Mouse (Mus musculus): ENCODE results near the gene Tcl1. TPM values are rescaled to one million over a fixed set of nuclear protein-coding genes. Genes with fewer than 3 reads are reported as not detected.
"Not testable (repeated sequence)": the region's sequence is repeated elsewhere in the genome, so short reads cannot be mapped to it uniquely, and the experiment has no call there.

The Tcl1 gene
- polyA plus RNA-seq, 2 experiments = not detected

- not testable (repeated sequence) for ATAC-seq (ENCODE audit: insufficient read depth); H3K9me3 ChIP-seq (ENCODE audit: control insufficient read depth, low read length); H3K27ac ChIP-seq; H3K4me2 ChIP-seq (ENCODE audit: low read depth); H3K4me1 ChIP-seq (replicated peaks; ENCODE audit: control insufficient read depth in 2 of 2, insufficient read depth in 2 of 2, low read length in 1 of 2); H3K4me3 ChIP-seq (ENCODE audit: insufficient read depth in 1 of 2, low read depth in 2 of 2, low read length in 2 of 2); H3K27me3 ChIP-seq (ENCODE audit: control insufficient read depth, insufficient read depth, low read length); H3K36me3 ChIP-seq (replicated peaks; ENCODE audit: control insufficient read depth, insufficient read depth, low read depth); H3K9ac ChIP-seq (replicated peaks); DNase-seq (ENCODE audit: low read depth in 3 of 3, low spot score in 3 of 3)
- peak; percentile 67 for TF ChIP-seq CTCF (IDR thresholded peaks at IDR 0.05; ENCODE audit: low read depth)
- 10% methylated on average over 2 of the region's 2 CpGs for WGBS (ENCODE audit: insufficient replicate concordance)
Observed at GRCm38 (mm10) chr12:105174318-105174717, 48.3 kb downstream of the Tcl1 start.

- no peak overlapping the region for H3K27ac ChIP-seq
- no peaks in the 10 kb centered on the region for H3K4me1 ChIP-seq (replicated peaks; ENCODE audit: control insufficient read depth in 2 of 2, insufficient read depth in 2 of 2, low read length in 1 of 2)
- ATAC-seq (ENCODE audit: insufficient read depth) = no peak
- H3K9ac ChIP-seq (replicated peaks) = no peak overlapping the region
- H3K4me2 ChIP-seq (ENCODE audit: low read depth) = no peak overlapping the region
- no peak overlapping the region for H3K4me3 ChIP-seq (ENCODE audit: insufficient read depth in 1 of 2, low read depth in 2 of 2, low read length in 2 of 2)
- TF ChIP-seq EP300 (IDR thresholded peaks at IDR 0.05; ENCODE audit: low read depth) = no peak
- no peak for TF ChIP-seq CTCF (IDR thresholded peaks at IDR 0.05; ENCODE audit: low read depth)
- no peak for DNase-seq (ENCODE audit: low read depth in 3 of 3, low spot score in 3 of 3)
- no peaks in the 10 kb centered on the region for H3K27me3 ChIP-seq (ENCODE audit: control insufficient read depth, insufficient read depth, low read length)
- 51% methylated on average over 2 of the region's 2 CpGs for WGBS (ENCODE audit: insufficient replicate concordance)
- no peaks in the 10 kb centered on the region for H3K36me3 ChIP-seq (replicated peaks; ENCODE audit: control insufficient read depth, insufficient read depth, low read depth)
- no peaks in the 10 kb centered on the region for H3K9me3 ChIP-seq (ENCODE audit: control insufficient read depth, low read length)
Observed at GRCm38 (mm10) chr12:105173366-105173765, 49.2 kb downstream of the Tcl1 start.

Other genes with a start within 250 kb of the Tcl1 start
- 1.7 and 2.2 TPM in 2 replicates for gene Syne3, start 213.0 kb downstream of the Tcl1 start, polyA plus RNA-seq (2012; rRNA removed)
- 1.6 and 1.7 TPM in 2 replicates for gene Syne3, start 213.0 kb downstream of the Tcl1 start, polyA plus RNA-seq (2014; fragmentation: Nextera tagmentation; extraction: Ambion mirVana)
- 93.7 and 238 TPM in 2 replicates for gene Glrx5, start 190.1 kb downstream of the Tcl1 start, polyA plus RNA-seq (2012; rRNA removed)
- gene Glrx5, start 190.1 kb downstream of the Tcl1 start, polyA plus RNA-seq (2014; fragmentation: Nextera tagmentation; extraction: Ambion mirVana) = 622 and 681 TPM in 2 replicates
- gene Tcl1b2, start 76.8 kb downstream of the Tcl1 start, polyA plus RNA-seq (2012; rRNA removed) = 0.07 and 0.12 TPM in 2 replicates
- not detected in 2 replicates for gene Tcl1b2, start 76.8 kb downstream of the Tcl1 start, polyA plus RNA-seq (2014; fragmentation: Nextera tagmentation; extraction: Ambion mirVana)
- gene Tcl1b1, start 63.1 kb downstream of the Tcl1 start, polyA plus RNA-seq (2012; rRNA removed) = not detected in 2 replicates
- not detected in 2 replicates for gene Tcl1b1, start 63.1 kb downstream of the Tcl1 start, polyA plus RNA-seq (2014; fragmentation: Nextera tagmentation; extraction: Ambion mirVana)
- gene Tcl1b5, start 46.4 kb downstream of the Tcl1 start, polyA plus RNA-seq (2012; rRNA removed) = not detected in 2 replicates
- gene Tcl1b5, start 46.4 kb downstream of the Tcl1 start, polyA plus RNA-seq (2014; fragmentation: Nextera tagmentation; extraction: Ambion mirVana) = not detected in 2 replicates
- gene Tcl1b3, start 31.8 kb downstream of the Tcl1 start, polyA plus RNA-seq (2012; rRNA removed) = not detected in 2 replicates
- not detected in 2 replicates for gene Tcl1b3, start 31.8 kb downstream of the Tcl1 start, polyA plus RNA-seq (2014; fragmentation: Nextera tagmentation; extraction: Ambion mirVana)
- not detected in 2 replicates for gene Tcl1b4, start 20.8 kb downstream of the Tcl1 start, polyA plus RNA-seq (2012; rRNA removed)
- not detected in 2 replicates for gene Tcl1b4, start 20.8 kb downstream of the Tcl1 start, polyA plus RNA-seq (2014; fragmentation: Nextera tagmentation; extraction: Ambion mirVana)
- not detected in 2 replicates for gene Tunar, start 111.1 kb upstream of the Tcl1 start, polyA plus RNA-seq (2012; rRNA removed)
- not detected in 2 replicates for gene Tunar, start 111.1 kb upstream of the Tcl1 start, polyA plus RNA-seq (2014; fragmentation: Nextera tagmentation; extraction: Ambion mirVana)
- 0.23 and 0.26 TPM in 2 replicates for gene D430019H16Rik, start 231.1 kb upstream of the Tcl1 start, polyA plus RNA-seq (2012; rRNA removed)
- 0.03 TPM in 2 replicates for gene D430019H16Rik, start 231.1 kb upstream of the Tcl1 start, polyA plus RNA-seq (2014; fragmentation: Nextera tagmentation; extraction: Ambion mirVana)

Measured in liver, embryonic 14.5 days (tissue).